Mouse (Mus musculus): Measurements from ENCODE around the gene Agfg1.

DNA sequence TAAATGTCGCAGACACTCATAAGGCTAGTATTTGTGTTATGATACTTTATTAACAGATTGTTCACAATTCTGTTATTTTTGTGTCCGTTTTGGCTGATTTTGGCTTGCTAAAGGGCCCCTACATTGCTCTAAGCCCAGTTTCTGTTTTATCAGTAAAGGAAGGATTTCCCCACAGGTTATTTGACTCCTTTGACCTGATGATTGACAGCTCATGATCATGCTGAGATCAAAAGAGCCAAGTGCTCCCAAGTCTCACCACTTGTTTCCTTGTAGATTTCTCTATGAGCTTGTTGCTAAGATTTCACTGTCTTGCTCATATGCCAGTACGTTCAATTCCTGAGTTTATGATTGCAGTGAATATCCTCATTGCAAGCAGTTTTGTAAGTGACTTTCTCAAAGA, 30.9 kb downstream of the Agfg1 start:
- TF ChIP-seq CTCF (IDR thresholded peaks at IDR 0.05; ENCODE audit: low read depth, low read length), result no peak
- TF ChIP-seq POLR2A (IDR thresholded peaks at IDR 0.05; ENCODE audit: insufficient read depth, low read length), result no peak
- TF ChIP-seq EP300 (IDR thresholded peaks at IDR 0.05; ENCODE audit: insufficient read depth, low read depth, low read length), result no peak

Data from ES-Bruce4 (cell line).